Mouse (Mus musculus) liver, embryonic 15.5 days (tissue): Measurements from ENCODE around the gene Gfod2. TPM values are rescaled to one million over a fixed set of nuclear protein-coding genes. Genes with fewer than 3 reads are reported as not detected.
A peak's percentile ranks its signal among the peaks of the same experiment; 100 is the strongest.

Experiments
- ATAC-seq: fragments of 200-750 bp; cut with Nextera tagmentation; 2 replicates; pipeline ENCODE4 v1.8.0; 2017; ENCODE audit warnings: moderate number of reproducible peaks, mild to moderate bottlenecking, moderate library complexity; ENCODE audit not compliant: insufficient read depth
- H3K27ac ChIP-seq: fragments of 300-500 bp; sonication (generic); replicated peaks from 2 replicates; pipeline ENCODE4 v1.5.1; 2015; ENCODE audit warnings: mild to moderate bottlenecking, inconsistent platforms
- H3K27me3 ChIP-seq: fragments of 300-500 bp; sonication (generic); 2 replicates; pipeline ENCODE4 v1.6.1; 2015; ENCODE audit warnings: mild to moderate bottlenecking, inconsistent platforms
- H3K36me3 ChIP-seq: fragments of 300-500 bp; sonication (generic); replicated peaks from 2 replicates; pipeline ENCODE4 v1.6.1; 2015; ENCODE audit warnings: moderate library complexity, mild to moderate bottlenecking, inconsistent platforms
- H3K4me1 ChIP-seq: fragments of 300-500 bp; sonication (generic); replicated peaks from 2 replicates; pipeline ENCODE4 v1.6.1; 2015; ENCODE audit warnings: inconsistent platforms
- H3K4me2 ChIP-seq: fragments of 300-500 bp; sonication (generic); 2 replicates; pipeline ENCODE4 v1.6.1; 2015; ENCODE audit warnings: moderate library complexity, mild to moderate bottlenecking, inconsistent platforms
- H3K4me3 ChIP-seq: fragments of 300-500 bp; sonication (generic); replicated peaks from 2 replicates; pipeline ENCODE4 v1.5.1; 2015; ENCODE audit warnings: mild to moderate bottlenecking, inconsistent platforms
- H3K9ac ChIP-seq: fragments of 300-500 bp; sonication (generic); 2 replicates; pipeline ENCODE4 v1.6.1; 2015; ENCODE audit warnings: moderate library complexity, mild to moderate bottlenecking, inconsistent platforms
- H3K9me3 ChIP-seq: fragments of 300-500 bp; sonication (generic); replicated peaks from 2 replicates; pipeline ENCODE4 v1.6.1; 2016; ENCODE audit warnings: inconsistent platforms
- WGBS: fragments of 180-500 bp; shearing (Covaris S2); methylation state at CpG from one replicate; pipeline ENCODE4 v1.1.7; 2015; ENCODE audit warnings: mixed read lengths; ENCODE audit not compliant: insufficient replicate concordance; 5-methylcytosine and 5-hydroxymethylcytosine counted together
- polyA plus RNA-seq: library from polyadenylated mRNA; unstranded; fragments of >200 nt; fragmentation: Nextera tagmentation; extraction: Ambion mirVana; gene quantifications from 2 replicates; pipeline ENCODE4 v1.2.1, GENCODE M21; 2015

The Gfod2 gene
- 1.8 and 2.3 TPM in 2 replicates for polyA plus RNA-seq

GRCm38 (mm10) chr8:105758277-105759108, at the start of gene Gfod2:
Gene Gfod2, minus strand, starts transcription at chr8:105758664.
- peak within 1 kb of the TSS; percentile 69 for H3K9ac ChIP-seq
- WGBS = 1% methylated on average over 57 of the region's 57 CpGs
- H3K4me1 ChIP-seq = peaks cover 19% of the 10 kb centered on the region
- peak; percentile 99 for ATAC-seq
- peak within 1 kb of the TSS; percentile 60 for H3K27ac ChIP-seq
- H3K4me2 ChIP-seq = peak within 1 kb of the TSS; percentile 96
- H3K9me3 ChIP-seq = no peaks in the 10 kb centered on the region
- no peaks in the 10 kb centered on the region for H3K36me3 ChIP-seq
- H3K4me3 ChIP-seq = peak within 1 kb of the TSS; percentile 79
- no peaks in the 10 kb centered on the region; the same call in 1 of the 2 replicates for H3K27me3 ChIP-seq

- no peak overlapping the region for H3K4me3 ChIP-seq
- H3K9ac ChIP-seq = no peak overlapping the region
- 76% methylated on average over 5 of the region's 5 CpGs for WGBS
- H3K9me3 ChIP-seq = no peaks in the 10 kb centered on the region
- H3K27ac ChIP-seq = peak overlapping the region; percentile 58
- peaks cover 94% of the 10 kb centered on the region for H3K36me3 ChIP-seq
- H3K4me1 ChIP-seq = peaks cover 91% of the 10 kb centered on the region
- no peak for ATAC-seq
- H3K4me2 ChIP-seq = no peak overlapping the region
- no peaks in the 10 kb centered on the region for H3K27me3 ChIP-seq
These were observed 49.3 kb upstream of the Gfod2 start for GRCm38 (mm10) chr8:105807766-105808165.

- Histone ChIP-seq H3K36me3 (peaks cover 87% of the 10 kb centered on the region), H3K4me1 (peaks cover 88% of the 10 kb centered on the region), H3K4me3 (no peak overlapping the region), H3K27me3 (no peaks in the 10 kb centered on the region), H3K4me2 (no peak overlapping the region), H3K27ac (peak overlapping the region; percentile 75), H3K9ac (no peak overlapping the region), H3K9me3 (no peaks in the 10 kb centered on the region)
- 30% methylated on average over 1 of the region's 1 CpGs for WGBS
- ATAC-seq = no peak
These were observed 47.5 kb upstream of the Gfod2 start for GRCm38 (mm10) chr8:105805964-105806363.

GRCm38 (mm10) chr8:105805346-105805745, 46.9 kb upstream of the Gfod2 start:
- peak overlapping the region; percentile 75 for H3K27ac ChIP-seq
- H3K36me3 ChIP-seq = peaks cover 86% of the 10 kb centered on the region
- H3K4me3 ChIP-seq = no peak overlapping the region
- no peak for ATAC-seq
- H3K4me2 ChIP-seq = no peak overlapping the region
- H3K9me3 ChIP-seq = no peaks in the 10 kb centered on the region
- H3K27me3 ChIP-seq = no peaks in the 10 kb centered on the region
- H3K4me1 ChIP-seq = peaks cover 87% of the 10 kb centered on the region
- H3K9ac ChIP-seq = no peak overlapping the region
- 84% methylated on average over 3 of the region's 3 CpGs for WGBS

DNA sequence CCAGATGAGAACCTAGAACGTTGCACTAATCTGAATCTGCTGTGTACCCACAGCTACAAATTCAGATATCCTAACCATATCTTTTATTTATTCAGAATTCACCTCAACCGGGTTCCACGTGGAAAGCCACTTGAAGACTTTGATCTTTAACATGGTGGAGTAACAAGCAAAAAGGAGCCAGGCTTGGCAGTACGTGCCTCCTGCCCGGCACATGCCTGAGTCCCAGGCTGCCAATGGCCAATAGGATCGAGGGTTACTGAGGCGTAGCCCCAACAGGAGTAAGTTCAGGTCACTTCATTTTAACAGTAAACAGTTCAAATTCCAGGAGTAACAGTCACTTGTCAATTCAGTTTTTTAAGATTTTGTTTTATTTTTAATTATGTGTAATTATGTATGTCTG, 46.3 kb upstream of the Gfod2 start:
- Histone ChIP-seq H3K27me3 (no peaks in the 10 kb centered on the region), H3K4me2 (no peak overlapping the region), H3K4me1 (peaks cover 90% of the 10 kb centered on the region), H3K36me3 (peaks cover 89% of the 10 kb centered on the region), H3K27ac (peak overlapping the region; percentile 75), H3K9me3 (no peaks in the 10 kb centered on the region), H3K9ac (no peak overlapping the region), H3K4me3 (no peak overlapping the region)
- WGBS = 83% methylated on average over 7 of the region's 7 CpGs
- no peak for ATAC-seq

GRCm38 (mm10) chr8:105801153-105801904, 42.9 kb upstream of the Gfod2 start:
- peak overlapping the region; percentile 67 for H3K4me2 ChIP-seq
- peak overlapping the region; percentile 52 for H3K9ac ChIP-seq
- H3K4me1 ChIP-seq = peaks cover 87% of the 10 kb centered on the region
- WGBS = 29% methylated on average over 6 of the region's 6 CpGs
- H3K9me3 ChIP-seq = no peaks in the 10 kb centered on the region
- peaks cover 83% of the 10 kb centered on the region for H3K36me3 ChIP-seq
- H3K27me3 ChIP-seq = no peaks in the 10 kb centered on the region
- H3K4me3 ChIP-seq = peak overlapping the region; percentile 41
- peak; percentile 93 for ATAC-seq
- peak overlapping the region; percentile 99 for H3K27ac ChIP-seq

DNA sequence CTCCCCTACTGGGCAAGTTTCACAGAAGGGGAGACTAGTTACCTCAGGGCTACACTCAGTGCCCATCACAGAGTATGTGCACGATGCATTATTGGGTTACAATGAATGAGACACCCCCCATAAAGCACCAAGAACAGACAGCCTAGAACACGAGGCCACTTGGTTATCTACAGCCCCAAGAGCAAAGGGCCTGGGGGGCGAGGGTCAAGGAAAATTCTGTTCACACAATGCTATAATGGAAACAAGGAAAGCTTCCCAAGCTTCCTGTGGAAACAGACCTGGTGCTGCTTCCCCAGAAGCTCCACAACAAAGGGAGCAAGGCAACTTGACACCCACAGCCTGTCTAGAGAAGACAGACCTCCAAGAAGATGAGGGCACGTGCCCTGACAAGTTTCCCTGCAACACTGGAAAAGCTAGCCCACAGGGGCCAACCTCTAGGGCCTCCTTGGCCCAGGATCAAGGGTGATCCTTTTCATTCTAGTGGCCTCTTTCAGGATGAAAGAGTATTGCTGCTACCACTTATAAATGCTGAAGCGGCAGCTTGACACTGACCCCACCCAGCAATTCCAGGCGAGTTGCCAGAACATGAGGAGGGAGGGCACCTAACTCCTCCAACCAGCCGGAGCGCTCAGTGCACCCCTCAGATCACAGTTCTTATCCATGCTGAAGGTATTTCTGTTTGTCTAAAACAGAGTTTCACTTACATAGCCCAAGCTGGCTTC, 40.8 kb upstream of the Gfod2 start:
- H3K27me3 ChIP-seq = no peaks in the 10 kb centered on the region
- H3K9me3 ChIP-seq = no peaks in the 10 kb centered on the region
- peak overlapping the region; percentile 67 for H3K4me2 ChIP-seq
- H3K4me1 ChIP-seq = peaks cover 89% of the 10 kb centered on the region
- H3K27ac ChIP-seq = peak overlapping the region; percentile 99
- H3K9ac ChIP-seq = peak overlapping the region; percentile 55
- 26% methylated on average over 8 of the region's 8 CpGs for whole genome bisulfite sequencing
- H3K4me3 ChIP-seq = peak overlapping the region; percentile 39
- peaks cover 83% of the 10 kb centered on the region for H3K36me3 ChIP-seq
- ATAC-seq = peak; percentile 35

GRCm38 (mm10) chr8:105798408-105798807, 39.9 kb upstream of the Gfod2 start:
- WGBS = 88% methylated on average over 5 of the region's 5 CpGs
- Histone ChIP-seq H3K36me3 (peaks cover 85% of the 10 kb centered on the region), H3K4me3 (no peak overlapping the region), H3K4me1 (peaks cover 92% of the 10 kb centered on the region), H3K27ac (peak overlapping the region; percentile 99), H3K9ac (peak overlapping the region; percentile 55), H3K27me3 (no peaks in the 10 kb centered on the region), H3K4me2 (peak overlapping the region; percentile 67), H3K9me3 (no peaks in the 10 kb centered on the region)
- no peak for ATAC-seq

DNA sequence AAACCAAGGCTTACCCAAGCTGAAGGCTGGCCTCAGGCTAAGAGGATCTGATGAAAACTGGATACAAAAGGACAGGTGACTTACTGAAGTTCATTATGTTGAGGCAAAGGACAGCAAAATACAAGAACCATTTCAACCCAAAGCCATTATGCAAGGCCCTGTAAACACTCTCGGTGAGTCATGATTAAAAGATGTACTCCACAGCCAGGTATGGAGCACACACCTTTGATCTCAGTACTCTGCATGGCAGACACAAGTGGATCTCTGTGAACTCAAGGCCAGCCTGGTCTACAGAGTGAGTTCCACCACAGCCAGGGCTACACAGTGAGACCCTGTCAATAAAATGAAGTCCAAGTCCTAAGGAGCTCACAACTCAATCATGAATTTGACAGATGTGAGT, 37.3 kb upstream of the Gfod2 start:
- Histone ChIP-seq H3K9ac (no peak overlapping the region), H3K4me3 (no peak overlapping the region), H3K27ac (peak overlapping the region; percentile 24; the same call in 1 of the 2 replicates), H3K27me3 (no peaks in the 10 kb centered on the region), H3K4me1 (peaks cover 83% of the 10 kb centered on the region), H3K9me3 (no peaks in the 10 kb centered on the region), H3K4me2 (no peak overlapping the region), H3K36me3 (peaks cover 93% of the 10 kb centered on the region)
- WGBS = 83% methylated on average over 1 of the region's 1 CpGs
- ATAC-seq = no peak

GRCm38 (mm10) chr8:105794009-105794598, 35.6 kb upstream of the Gfod2 start:
- peak overlapping the region; percentile 31; the same call in 1 of the 2 replicates for H3K27ac ChIP-seq
- WGBS = 69% methylated on average over 3 of the region's 3 CpGs
- no peak for ATAC-seq
- no peaks in the 10 kb centered on the region for H3K27me3 ChIP-seq
- peaks cover 82% of the 10 kb centered on the region for H3K4me1 ChIP-seq
- no peak overlapping the region for H3K4me3 ChIP-seq
- no peak overlapping the region for H3K4me2 ChIP-seq
- peaks cover 96% of the 10 kb centered on the region for H3K36me3 ChIP-seq
- no peaks in the 10 kb centered on the region for H3K9me3 ChIP-seq
- H3K9ac ChIP-seq = no peak overlapping the region
